Mouse (Mus musculus): ENCODE measurements around the gene Soat2. TPM values are rescaled to one million over a fixed set of nuclear protein-coding genes. Genes with fewer than 3 reads are reported as not detected.

The Soat2 gene
- polyA plus RNA-seq, 1 experiment from 2014 or later: 0.16 TPM

GRCm38 (mm10) chr15:102208092-102208561 is 57.8 kb downstream of the Soat2 start:
- no peak overlapping the region for H3K9ac ChIP-seq (replicated peaks; ENCODE audit: low read depth)
- H3K36me3 ChIP-seq (ENCODE audit: insufficient read depth, low read length): peaks cover 35% of the 10 kb centered on the region; the same call in 1 of the 2 replicates
- TF ChIP-seq CTCF (IDR thresholded peaks at IDR 0.05) (no peak), EP300 (IDR thresholded peaks at IDR 0.05) (no peak)
- H3K27me3 ChIP-seq (replicated peaks; ENCODE audit: insufficient read depth, low read length): no peaks in the 10 kb centered on the region
- no peak overlapping the region for H3K4me2 ChIP-seq (replicated peaks; ENCODE audit: low read depth, low read length)
- WGBS: 71% methylated on average over 9 of the region's 9 CpGs
- H3K27ac ChIP-seq (ENCODE audit: low read length): no peak overlapping the region
- no peak for ATAC-seq
- H3K9me3 ChIP-seq (ENCODE audit: low read length): no peaks in the 10 kb centered on the region
- no peak overlapping the region for H3K4me3 ChIP-seq (ENCODE audit: low read depth, low read length)
- DNase-seq (ENCODE audit: low spot score): no peak
- H3K4me1 ChIP-seq (ENCODE audit: insufficient read depth, low read depth, low read length): peaks cover 19% of the 10 kb centered on the region; the same call in 1 of the 2 replicates

GRCm38 (mm10) chr15:102209114-102209513 is 58.8 kb downstream of the Soat2 start:
- Histone ChIP-seq H3K4me3 (ENCODE audit: low read depth, low read length) (no peak overlapping the region), H3K27me3 (replicated peaks; ENCODE audit: insufficient read depth, low read length) (no peaks in the 10 kb centered on the region), H3K36me3 (ENCODE audit: insufficient read depth, low read length) (peaks cover 41% of the 10 kb centered on the region; the same call in 1 of the 2 replicates), H3K27ac (ENCODE audit: low read length) (no peak overlapping the region), H3K9ac (replicated peaks; ENCODE audit: low read depth) (no peak overlapping the region), H3K9me3 (ENCODE audit: low read length) (no peaks in the 10 kb centered on the region), H3K4me2 (replicated peaks; ENCODE audit: low read depth, low read length) (no peak overlapping the region), H3K4me1 (ENCODE audit: insufficient read depth, low read depth, low read length) (peaks cover 19% of the 10 kb centered on the region; the same call in 1 of the 2 replicates)
- ATAC-seq (no peak), DNase-seq (ENCODE audit: low spot score) (no peak)
- WGBS: 89% methylated on average over 8 of the region's 8 CpGs
- no peak for TF ChIP-seq EP300 (IDR thresholded peaks at IDR 0.05)
- TF ChIP-seq CTCF (IDR thresholded peaks at IDR 0.05): no peak

- Histone ChIP-seq H3K27me3 (replicated peaks; ENCODE audit: insufficient read depth, low read length) (no peaks in the 10 kb centered on the region), H3K4me3 (ENCODE audit: low read depth, low read length) (no peak overlapping the region), H3K4me1 (ENCODE audit: insufficient read depth, low read depth, low read length) (0 out of 2 replicates have a peak, but pooled peaks cover 10% of the 10 kb centered on the region), H3K9ac (replicated peaks; ENCODE audit: low read depth) (no peak overlapping the region), H3K36me3 (ENCODE audit: insufficient read depth, low read length) (peaks cover 41% of the 10 kb centered on the region; the same call in 1 of the 2 replicates), H3K27ac (ENCODE audit: low read length) (no peak overlapping the region), H3K9me3 (ENCODE audit: low read length) (no peaks in the 10 kb centered on the region), H3K4me2 (replicated peaks; ENCODE audit: low read depth, low read length) (no peak overlapping the region)
- 90% methylated on average over 4 of the region's 4 CpGs for WGBS
- ATAC-seq: no peak
- no peak for DNase-seq (ENCODE audit: low spot score)
- no peak for TF ChIP-seq EP300 (IDR thresholded peaks at IDR 0.05)
- TF ChIP-seq CTCF (IDR thresholded peaks at IDR 0.05): no peak
Measured at GRCm38 (mm10) chr15:102210816-102211215, 60.5 kb downstream of the Soat2 start.

- no peak for TF ChIP-seq EP300 (IDR thresholded peaks at IDR 0.05)
- 0 out of 2 replicates have a peak, but pooled peaks cover 7% of the 10 kb centered on the region for H3K4me1 ChIP-seq (ENCODE audit: insufficient read depth, low read depth, low read length)
- H3K9ac ChIP-seq (replicated peaks; ENCODE audit: low read depth): no peak overlapping the region
- DNase-seq (ENCODE audit: low spot score) (no peak), ATAC-seq (no peak)
- WGBS: 67% methylated on average over 6 of the region's 6 CpGs
- no peak overlapping the region for H3K4me3 ChIP-seq (ENCODE audit: low read depth, low read length)
- no peak overlapping the region for H3K4me2 ChIP-seq (replicated peaks; ENCODE audit: low read depth, low read length)
- H3K36me3 ChIP-seq (ENCODE audit: insufficient read depth, low read length): peaks cover 40% of the 10 kb centered on the region; the same call in 1 of the 2 replicates
- H3K27me3 ChIP-seq (replicated peaks; ENCODE audit: insufficient read depth, low read length): no peaks in the 10 kb centered on the region
- no peaks in the 10 kb centered on the region for H3K9me3 ChIP-seq (ENCODE audit: low read length)
- no peak overlapping the region for H3K27ac ChIP-seq (ENCODE audit: low read length)
Measured at GRCm38 (mm10) chr15:102211895-102212294, 61.6 kb downstream of the Soat2 start.

Other genes starting within 250 kb of the Soat2 start
- gene Krt4, start 225.8 kb upstream of the Soat2 start, polyA plus RNA-seq (2015; fragmentation: Nextera tagmentation; extraction: Ambion mirVana): 2.5 and 2.9 TPM in 2 replicates
- gene Krt79, start 210.2 kb upstream of the Soat2 start, polyA plus RNA-seq (2015; fragmentation: Nextera tagmentation; extraction: Ambion mirVana): 1.0 and 1.4 TPM in 2 replicates
- gene Krt78, start 196.2 kb upstream of the Soat2 start, polyA plus RNA-seq (2015; fragmentation: Nextera tagmentation; extraction: Ambion mirVana): 0.08 and 0.20 TPM in 2 replicates
- 353 and 389 TPM in 2 replicates for gene Krt8, start 146.0 kb upstream of the Soat2 start, polyA plus RNA-seq (2015; fragmentation: Nextera tagmentation; extraction: Ambion mirVana)
- gene Krt18, start 122.3 kb upstream of the Soat2 start, polyA plus RNA-seq (2015; fragmentation: Nextera tagmentation; extraction: Ambion mirVana): 235 and 248 TPM in 2 replicates
- gene Eif4b, start 76.8 kb upstream of the Soat2 start, polyA plus RNA-seq (2015; fragmentation: Nextera tagmentation; extraction: Ambion mirVana): 54.0 and 61.8 TPM in 2 replicates
- gene Tns2, start 50.1 kb upstream of the Soat2 start, polyA plus RNA-seq (2015; fragmentation: Nextera tagmentation; extraction: Ambion mirVana): 48.7 and 51.6 TPM in 2 replicates
- 20.4 and 22.2 TPM in 2 replicates for gene Spryd3, start 14.3 kb upstream of the Soat2 start, polyA plus RNA-seq (2015; fragmentation: Nextera tagmentation; extraction: Ambion mirVana)
- gene Igfbp6, start 6.2 kb upstream of the Soat2 start, polyA plus RNA-seq (2015; fragmentation: Nextera tagmentation; extraction: Ambion mirVana): 109 and 123 TPM in 2 replicates
- 31.9 and 33.9 TPM in 2 replicates for gene Zfp740, start 52.7 kb downstream of the Soat2 start, polyA plus RNA-seq (2015; fragmentation: Nextera tagmentation; extraction: Ambion mirVana)
- gene Csad, start 54.2 kb downstream of the Soat2 start, polyA plus RNA-seq (2015; fragmentation: Nextera tagmentation; extraction: Ambion mirVana): 71.0 and 76.9 TPM in 2 replicates
- 3.6 and 4.3 TPM in 2 replicates for gene Itgb7, start 81.4 kb downstream of the Soat2 start, polyA plus RNA-seq (2015; fragmentation: Nextera tagmentation; extraction: Ambion mirVana)
- gene Rarg, start 107.0 kb downstream of the Soat2 start, polyA plus RNA-seq (2015; fragmentation: Nextera tagmentation; extraction: Ambion mirVana): 35.8 and 40.2 TPM in 2 replicates
- gene Gm9918, start 120.0 kb downstream of the Soat2 start, polyA plus RNA-seq (2015; fragmentation: Nextera tagmentation; extraction: Ambion mirVana): 0.13 and 0.36 TPM in 2 replicates
- gene Mfsd5, start 128.9 kb downstream of the Soat2 start, polyA plus RNA-seq (2015; fragmentation: Nextera tagmentation; extraction: Ambion mirVana): 70.4 and 72.7 TPM in 2 replicates
- gene Espl1, start 145.7 kb downstream of the Soat2 start, polyA plus RNA-seq (2015; fragmentation: Nextera tagmentation; extraction: Ambion mirVana): 0.99 and 1.4 TPM in 2 replicates
- 457 and 467 TPM in 2 replicates for gene Pfdn5, start 175.6 kb downstream of the Soat2 start, polyA plus RNA-seq (2015; fragmentation: Nextera tagmentation; extraction: Ambion mirVana)
- gene Myg1, start 181.2 kb downstream of the Soat2 start, polyA plus RNA-seq (2015; fragmentation: Nextera tagmentation; extraction: Ambion mirVana): 46.1 and 48.3 TPM in 2 replicates
- gene Aaas, start 200.2 kb downstream of the Soat2 start, polyA plus RNA-seq (2015; fragmentation: Nextera tagmentation; extraction: Ambion mirVana): 16.2 and 17.0 TPM in 2 replicates
- gene Sp7, start 216.7 kb downstream of the Soat2 start, polyA plus RNA-seq (2015; fragmentation: Nextera tagmentation; extraction: Ambion mirVana): not detected in 2 replicates